Mouse (Mus musculus) lung, embryonic 16.5 days (tissue): ENCODE measurements around the gene Ppp2r2c. TPM values are rescaled to one million over a fixed set of nuclear protein-coding genes. Genes with fewer than 3 reads are reported as not detected.

Experiments
- ATAC-seq: fragments of 200-750 bp; cut with Nextera tagmentation; 2 replicates; pipeline ENCODE4 v1.8.0; 2017; ENCODE audit warnings: low read depth, mild to moderate bottlenecking, moderate library complexity
- H3K27ac ChIP-seq: fragments of 300-500 bp; sonication (generic); 2 replicates; pipeline ENCODE4 v1.5.1; 2014; ENCODE audit warnings: mild to moderate bottlenecking, control low read depth, low read length
- H3K27me3 ChIP-seq: fragments of 300-500 bp; sonication (generic); 2 replicates; pipeline ENCODE4 v1.6.1; 2014; ENCODE audit warnings: low read depth, low read length, mixed read lengths; ENCODE audit not compliant: control insufficient read depth, insufficient read depth
- H3K36me3 ChIP-seq: fragments of 300-500 bp; sonication (generic); 2 replicates; pipeline ENCODE4 v1.6.1; 2014; ENCODE audit warnings: low read length; ENCODE audit not compliant: control insufficient read depth, insufficient read depth
- H3K4me1 ChIP-seq: fragments of 300-500 bp; sonication (generic); replicated peaks from 2 replicates; pipeline ENCODE4 v1.6.1; 2014; ENCODE audit warnings: low read length, mixed read lengths; ENCODE audit not compliant: control insufficient read depth, insufficient read depth
- H3K4me2 ChIP-seq: fragments of 300-500 bp; sonication (generic); 2 replicates; pipeline ENCODE4 v1.6.1; 2014; ENCODE audit warnings: low read depth, low read length, control low read depth
- H3K4me3 ChIP-seq: fragments of 300-500 bp; sonication (generic); 2 replicates; pipeline ENCODE4 v1.5.1; 2014; ENCODE audit warnings: mild to moderate bottlenecking, low read length, control low read depth
- H3K9ac ChIP-seq: fragments of 300-500 bp; sonication (generic); 2 replicates; pipeline ENCODE4 v1.6.1; 2014; ENCODE audit warnings: low read length, control low read depth
- H3K9me3 ChIP-seq: fragments of 300-500 bp; sonication (generic); 2 replicates; pipeline ENCODE4 v1.6.1; 2016; ENCODE audit warnings: low read length; ENCODE audit not compliant: control insufficient read depth
- WGBS: fragments of 180-500 bp; shearing (Covaris S2); extraction: QIAGEN DNeasy Blood & Tissue Kit; methylation state at CpG from one replicate; pipeline ENCODE4 v1.1.7; 2014; 5-methylcytosine and 5-hydroxymethylcytosine counted together
- polyA plus RNA-seq: library from polyadenylated mRNA; unstranded; fragments of >200 nt; fragmentation: Nextera tagmentation; extraction: Ambion mirVana; gene quantifications from 2 replicates; pipeline ENCODE4 v1.2.1, GENCODE M21; 2015

The Ppp2r2c gene
- polyA plus RNA-seq, 1 experiment from 2014 or later: 0.10 TPM

GRCm38 (mm10) chr5:36990196-36990595 is 121.9 kb downstream of the Ppp2r2c start:
- no peaks in the 10 kb centered on the region for H3K36me3 ChIP-seq
- H3K27ac ChIP-seq: no peak overlapping the region

GRCm38 (mm10) chr5:36990631-36991350 is 122.5 kb downstream of the Ppp2r2c start:
- H3K4me3 ChIP-seq: no peak overlapping the region
- H3K9ac ChIP-seq: no peak overlapping the region
- no peak overlapping the region for H3K4me2 ChIP-seq
- no peaks in the 10 kb centered on the region for H3K27me3 ChIP-seq
- no peak overlapping the region for H3K27ac ChIP-seq
- H3K36me3 ChIP-seq: no peaks in the 10 kb centered on the region
- H3K4me1 ChIP-seq: peaks cover 6% of the 10 kb centered on the region; the same call in 1 of the 2 replicates
- no peak for ATAC-seq
- WGBS: 64% methylated on average over 3 of the region's 3 CpGs
- H3K9me3 ChIP-seq: no peaks in the 10 kb centered on the region

More at GRCm38 (mm10) chr5:36990196-36990595, 121.9 kb downstream of the Ppp2r2c start:
- no peak overlapping the region for H3K4me3 ChIP-seq
- no peaks in the 10 kb centered on the region for H3K9me3 ChIP-seq
- 43% methylated on average over 3 of the region's 3 CpGs for WGBS
- no peaks in the 10 kb centered on the region for H3K27me3 ChIP-seq
- no peak overlapping the region for H3K9ac ChIP-seq
- no peak for ATAC-seq
- H3K4me2 ChIP-seq: no peak overlapping the region
- peaks cover 6% of the 10 kb centered on the region; the same call in 1 of the 2 replicates for H3K4me1 ChIP-seq

- no peak overlapping the region for H3K4me3 ChIP-seq
- no peak for ATAC-seq
Measured at GRCm38 (mm10) chr5:36996410-36996809, 128.1 kb downstream of the Ppp2r2c start.

GRCm38 (mm10) chr5:36997996-36998395 is 129.7 kb downstream of the Ppp2r2c start:
- Histone ChIP-seq H3K9me3 (no peaks in the 10 kb centered on the region), H3K4me1 (no peaks in the 10 kb centered on the region), H3K4me2 (no peak overlapping the region), H3K27ac (no peak overlapping the region), H3K9ac (no peak overlapping the region), H3K36me3 (no peaks in the 10 kb centered on the region), H3K4me3 (no peak overlapping the region), H3K27me3 (no peaks in the 10 kb centered on the region)
- WGBS: 46% methylated on average over 5 of the region's 5 CpGs
- ATAC-seq: no peak

More at GRCm38 (mm10) chr5:36996410-36996809, 128.1 kb downstream of the Ppp2r2c start:
- no peak overlapping the region for H3K4me2 ChIP-seq
- 79% methylated on average over 14 of the region's 14 CpGs for WGBS
- H3K36me3 ChIP-seq: no peaks in the 10 kb centered on the region
- no peak overlapping the region for H3K9ac ChIP-seq
- no peaks in the 10 kb centered on the region for H3K27me3 ChIP-seq
- H3K9me3 ChIP-seq: no peaks in the 10 kb centered on the region
- no peak overlapping the region for H3K27ac ChIP-seq
- H3K4me1 ChIP-seq: no peaks in the 10 kb centered on the region

- no peaks in the 10 kb centered on the region for H3K4me1 ChIP-seq
- H3K27ac ChIP-seq: no peak overlapping the region
- no peak overlapping the region for H3K4me2 ChIP-seq
- no peak overlapping the region for H3K4me3 ChIP-seq
- ATAC-seq: no peak
- H3K9ac ChIP-seq: no peak overlapping the region
- H3K27me3 ChIP-seq: no peaks in the 10 kb centered on the region
- 79% methylated on average over 9 of the region's 9 CpGs for WGBS
- H3K36me3 ChIP-seq: no peaks in the 10 kb centered on the region
- H3K9me3 ChIP-seq: no peaks in the 10 kb centered on the region
Measured at GRCm38 (mm10) chr5:37001002-37001401, 132.7 kb downstream of the Ppp2r2c start.

- H3K27ac ChIP-seq: no peak overlapping the region
- H3K4me2 ChIP-seq: no peak overlapping the region
- H3K27me3 ChIP-seq: no peaks in the 10 kb centered on the region
- 59% methylated on average over 2 of the region's 2 CpGs for WGBS
- no peak overlapping the region for H3K4me3 ChIP-seq
- H3K9me3 ChIP-seq: no peaks in the 10 kb centered on the region
- no peak for ATAC-seq
- no peak overlapping the region for H3K9ac ChIP-seq
- H3K36me3 ChIP-seq: no peaks in the 10 kb centered on the region
- no peaks in the 10 kb centered on the region for H3K4me1 ChIP-seq
Measured at GRCm38 (mm10) chr5:37002001-37002400, 133.7 kb downstream of the Ppp2r2c start.

Other genes with a start within 250 kb of the Ppp2r2c start
- 14.0 and 14.9 TPM in 2 replicates for gene D5Ertd579e, start 172.5 kb upstream of the Ppp2r2c start, polyA plus RNA-seq
- 19.1 and 19.7 TPM in 2 replicates for gene Bloc1s4, start 119.9 kb upstream of the Ppp2r2c start, polyA plus RNA-seq
- 323 and 350 TPM in 2 replicates for gene Mrfap1, start 71.7 kb upstream of the Ppp2r2c start, polyA plus RNA-seq
- gene Man2b2, start 37.9 kb upstream of the Ppp2r2c start, polyA plus RNA-seq: 16.9 and 18.1 TPM in 2 replicates
- 9.4 and 9.7 TPM in 2 replicates for gene Wfs1, start 120.7 kb downstream of the Ppp2r2c start, polyA plus RNA-seq
- gene Gm1043, start 216.9 kb downstream of the Ppp2r2c start, polyA plus RNA-seq: not detected in 2 replicates